Mouse (Mus musculus) lung, postnatal 0 days (tissue): ENCODE data around the gene Lyl1. TPM values are rescaled to one million over a fixed set of nuclear protein-coding genes. Genes with fewer than 3 reads are reported as not detected.

Experiments
- ATAC-seq: fragments of 200-750 bp; cut with Nextera tagmentation; 2 replicates; pipeline ENCODE4 v1.8.0; 2017; ENCODE audit warnings: moderate library complexity
- DNase-seq: peaks from one replicate; pipeline ENCODE4 v3.0.0-alpha.2; 2016; ENCODE audit warnings: low spot score
- H3K27ac ChIP-seq: fragments of 300-500 bp; sonication (generic); 2 replicates; pipeline ENCODE4 v1.5.1; 2014; ENCODE audit warnings: antibody characterized with exemption, mild to moderate bottlenecking, low read length, mixed read lengths
- H3K27me3 ChIP-seq: fragments of 300-500 bp; sonication (generic); replicated peaks from 2 replicates; pipeline ENCODE4 v1.6.1; 2014; ENCODE audit warnings: low read length, mixed read lengths; ENCODE audit not compliant: insufficient read depth
- H3K36me3 ChIP-seq: fragments of 300-500 bp; sonication (generic); 2 replicates; pipeline ENCODE4 v1.6.1; 2014; ENCODE audit warnings: low read length, mixed read lengths; ENCODE audit not compliant: insufficient read depth
- H3K4me1 ChIP-seq: fragments of 300-500 bp; sonication (generic); 2 replicates; pipeline ENCODE4 v1.6.1; 2014; ENCODE audit warnings: antibody characterized with exemption, low read depth, low read length, mixed read lengths; ENCODE audit not compliant: insufficient read depth
- H3K4me2 ChIP-seq: fragments of 300-500 bp; sonication (generic); replicated peaks from 2 replicates; pipeline ENCODE4 v1.6.1; 2014; ENCODE audit warnings: low read depth, mild to moderate bottlenecking, low read length, moderate library complexity, mixed read lengths
- H3K4me3 ChIP-seq: fragments of 300-500 bp; sonication (generic); 2 replicates; pipeline ENCODE4 v1.5.1; 2014; ENCODE audit warnings: low read depth, low read length
- H3K9ac ChIP-seq: fragments of 300-500 bp; sonication (generic); replicated peaks from 2 replicates; pipeline ENCODE4 v1.6.1; 2014; ENCODE audit warnings: low read depth, mild to moderate bottlenecking
- H3K9me3 ChIP-seq: fragments of 300-500 bp; sonication (generic); 2 replicates; pipeline ENCODE4 v1.6.1; 2016; ENCODE audit warnings: low read length, mixed read lengths
- CTCF ChIP-seq: IDR thresholded peaks from 2 replicates; pipeline ENCODE4 v1.5.1; 2016; ENCODE audit warnings: antibody characterized with exemption, mild to moderate bottlenecking
- EP300 ChIP-seq: IDR thresholded peaks from 2 replicates; pipeline ENCODE4 v1.6.1; 2016; ENCODE audit warnings: antibody characterized with exemption, mild to moderate bottlenecking, control low read depth
- WGBS: fragments of 180-500 bp; shearing (Covaris S2); extraction: QIAGEN DNeasy Blood & Tissue Kit; methylation state at CpG from one replicate; pipeline ENCODE4 v1.1.7; 2014; 5-methylcytosine and 5-hydroxymethylcytosine counted together
- polyA plus RNA-seq: library from polyadenylated mRNA; unstranded; fragments of >200 nt; fragmentation: Nextera tagmentation; extraction: Ambion mirVana; gene quantifications from 2 replicates; pipeline ENCODE4 v1.2.1, GENCODE M21; 2015

Gene Lyl1
- polyA plus RNA-seq, 1 experiment from 2014 or later = 11.6 TPM

GRCm38 (mm10) chr8:84682257-84682656 lies 19.0 kb upstream of the Lyl1 start:
- H3K36me3 ChIP-seq = no peaks in the 10 kb centered on the region
- peaks cover 6% of the 10 kb centered on the region; the same call in 1 of the 2 replicates for H3K4me1 ChIP-seq
- no peak for ATAC-seq
- DNase-seq = no peak
- H3K9ac ChIP-seq = no peak overlapping the region
- no peaks in the 10 kb centered on the region for H3K27me3 ChIP-seq
- TF ChIP-seq EP300 = no peak
- TF ChIP-seq CTCF = no peak
- WGBS = 76% methylated on average over 2 of the region's 2 CpGs
- H3K27ac ChIP-seq = no peak overlapping the region
- no peak overlapping the region for H3K4me2 ChIP-seq
- no peak overlapping the region for H3K4me3 ChIP-seq
- no peaks in the 10 kb centered on the region for H3K9me3 ChIP-seq

DNA sequence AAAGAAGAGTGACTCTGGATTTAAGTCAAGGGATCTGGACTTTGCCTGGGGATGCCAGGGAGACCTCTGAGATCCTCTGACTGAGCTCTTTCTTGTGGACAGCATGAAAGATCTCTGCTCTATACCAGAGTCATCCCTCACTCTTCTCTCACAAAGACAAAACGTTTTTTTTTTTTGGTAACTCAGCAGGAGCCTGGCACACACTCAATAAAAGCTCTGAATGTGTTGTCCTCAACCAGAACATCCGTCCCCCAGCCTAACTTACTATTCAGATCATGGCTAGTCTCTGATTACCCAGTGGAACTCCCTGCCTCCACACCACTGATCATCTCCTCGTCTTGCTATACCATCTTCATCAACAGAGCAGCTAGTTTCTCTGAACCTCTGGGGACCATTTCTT lies 16.7 kb upstream of the Lyl1 start:
- H3K9me3 ChIP-seq = no peaks in the 10 kb centered on the region
- H3K4me2 ChIP-seq = no peak overlapping the region
- no peak overlapping the region for H3K9ac ChIP-seq
- no peak overlapping the region for H3K4me3 ChIP-seq
- no peak overlapping the region for H3K27ac ChIP-seq
- ATAC-seq = no peak
- no peaks in the 10 kb centered on the region for H3K36me3 ChIP-seq
- TF ChIP-seq CTCF (no peak), EP300 (no peak)
- H3K27me3 ChIP-seq = no peaks in the 10 kb centered on the region
- H3K4me1 ChIP-seq = peaks cover 14% of the 10 kb centered on the region; the same call in 1 of the 2 replicates
- DNase-seq = no peak
- WGBS = 57% methylated on average over 3 of the region's 3 CpGs

DNA sequence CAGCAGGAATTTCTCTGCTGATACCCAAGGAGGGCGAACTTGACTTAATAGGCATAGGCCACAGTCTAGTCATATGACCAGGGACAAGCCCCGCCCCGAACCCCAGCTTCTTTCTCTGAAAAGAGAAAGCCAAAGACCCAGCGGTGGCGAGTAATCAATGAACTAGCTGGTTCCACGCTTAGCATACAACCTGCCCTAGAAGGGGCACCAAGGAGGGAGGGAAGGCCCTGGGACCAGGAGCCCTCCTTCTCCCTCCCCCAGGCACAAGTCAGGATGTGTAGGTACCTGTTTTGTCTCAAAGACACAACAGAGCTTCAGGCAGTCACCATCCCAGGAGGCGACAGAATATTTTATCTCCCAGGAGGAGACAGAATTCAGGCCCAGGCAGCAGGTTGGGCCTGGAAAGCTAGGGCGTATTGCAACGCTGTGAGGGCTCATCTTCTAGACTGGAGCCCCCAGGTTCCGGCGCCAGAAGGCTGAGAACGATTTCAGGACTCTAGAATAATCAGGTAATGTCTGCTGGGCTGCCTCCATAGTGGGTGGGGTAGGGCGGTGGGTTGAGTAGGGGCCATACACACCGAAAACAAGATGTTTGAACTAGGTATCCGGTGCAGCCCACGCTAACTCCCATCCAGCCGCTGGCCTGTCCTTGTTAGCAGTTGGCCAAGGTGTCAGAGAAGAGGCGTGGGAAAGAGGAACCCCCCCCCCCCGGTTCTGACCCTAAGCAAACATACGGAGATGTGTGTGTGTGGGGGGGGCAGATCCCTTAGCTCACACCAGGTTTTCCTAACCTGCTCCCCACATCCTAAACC lies 14.9 kb upstream of the Lyl1 start, which contains the start of gene Trmt1:
Trmt1 (plus strand) TSS at position 117 of the 812 bp plus-strand sequence.
- H3K4me3 ChIP-seq = peak within 1 kb of the TSS; percentile 98
- DNase-seq (peak; percentile 56), ATAC-seq (peak; percentile 7; the same call in 1 of the 2 replicates)
- H3K4me1 ChIP-seq = peaks cover 14% of the 10 kb centered on the region; the same call in 1 of the 2 replicates
- TF ChIP-seq EP300 (no peak), CTCF (no peak)
- H3K36me3 ChIP-seq = no peaks in the 10 kb centered on the region
- H3K9ac ChIP-seq = peak within 1 kb of the TSS; percentile 86
- no peaks in the 10 kb centered on the region for H3K27me3 ChIP-seq
- 10% methylated on average over 20 of the region's 20 CpGs for WGBS
- peak within 1 kb of the TSS; percentile 79 for H3K4me2 ChIP-seq
- no peaks in the 10 kb centered on the region for H3K9me3 ChIP-seq
- peak within 1 kb of the TSS; percentile 86 for H3K27ac ChIP-seq

GRCm38 (mm10) chr8:84687003-84687704 lies 14.1 kb upstream of the Lyl1 start:
- H3K27me3 ChIP-seq = no peaks in the 10 kb centered on the region
- H3K9ac ChIP-seq = peak overlapping the region; percentile 86
- TF ChIP-seq CTCF = peak; percentile 30
- TF ChIP-seq EP300 = no peak
- WGBS = 0% methylated on average over 44 of the region's 62 CpGs
- H3K4me2 ChIP-seq = peak overlapping the region; percentile 79
- H3K4me1 ChIP-seq = peaks cover 14% of the 10 kb centered on the region; the same call in 1 of the 2 replicates
- peak overlapping the region; percentile 86 for H3K27ac ChIP-seq
- DNase-seq = peak; percentile 76
- H3K4me3 ChIP-seq = peak overlapping the region; percentile 98
- H3K9me3 ChIP-seq = no peaks in the 10 kb centered on the region
- ATAC-seq = peak; percentile 41
- no peaks in the 10 kb centered on the region for H3K36me3 ChIP-seq

DNA sequence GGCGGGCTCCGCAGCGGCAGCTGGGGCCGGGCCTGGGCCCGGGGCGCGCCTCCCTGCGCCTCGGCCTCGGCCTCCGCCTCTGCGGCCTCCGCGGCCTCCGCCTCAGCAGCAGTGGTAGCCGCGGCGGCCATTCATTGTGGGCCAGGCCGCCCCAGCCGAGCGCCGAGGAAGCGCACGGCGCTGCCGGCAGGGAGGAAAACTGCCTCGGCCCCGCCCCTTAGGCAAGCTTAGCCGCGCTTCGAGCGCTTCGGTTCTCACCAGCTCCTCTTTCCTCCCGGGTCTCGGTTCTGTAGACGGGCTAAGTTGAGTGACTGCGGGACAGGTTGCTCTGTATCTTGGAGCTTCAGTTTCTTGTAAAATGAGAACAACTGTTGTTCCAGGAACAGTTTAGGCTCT lies 13.6 kb upstream of the Lyl1 start, which contains the start of gene Nacc1:
Nacc1 (minus strand) TSS at position 158 of the 396 bp plus-strand sequence.
- peak; percentile 89 for ATAC-seq
- Histone ChIP-seq H3K4me3 (peak within 1 kb of the TSS; percentile 98), H3K27ac (peak within 1 kb of the TSS; percentile 86), H3K4me1 (peaks cover 14% of the 10 kb centered on the region; the same call in 1 of the 2 replicates), H3K36me3 (no peaks in the 10 kb centered on the region), H3K4me2 (peak within 1 kb of the TSS; percentile 82), H3K9ac (peak within 1 kb of the TSS; percentile 86), H3K9me3 (no peaks in the 10 kb centered on the region), H3K27me3 (no peaks in the 10 kb centered on the region)
- DNase-seq = peak; percentile 96
- TF ChIP-seq EP300 (no peak), CTCF (peak; percentile 37)
- 2% methylated on average over 28 of the region's 37 CpGs for WGBS
